Mouse (Mus musculus): ENCODE results near the gene Sh2d6. TPM values are rescaled to one million over a fixed set of nuclear protein-coding genes. Genes with fewer than 3 reads are reported as not detected.

The Sh2d6 gene
- total RNA-seq, 2 experiments from 2014 or later, result 1.00 to 1.3 TPM

Other genes starting within 250 kb of the Sh2d6 start
- not detected for gene Sftpb, start 217.1 kb downstream of the Sh2d6 start, total RNA-seq (2021)
- gene Usp39, start 176.5 kb downstream of the Sh2d6 start, total RNA-seq (2021), result 10 to 100 TPM; 18.6 to 20.3 TPM
- gene 0610030E20Rik, start 174.4 kb downstream of the Sh2d6 start, total RNA-seq (2021), result 10 to 100 TPM; 11.2 to 12.8 TPM
- gene Tmem150a, start 166.3 kb downstream of the Sh2d6 start, total RNA-seq (2021), result 10 to 100 TPM; 14.8 to 17.3 TPM
- gene Rnf181, start 154.8 kb downstream of the Sh2d6 start, total RNA-seq (2021), result 10 to 100 TPM; 23.8 to 28.8 TPM
- gene Vamp5, start 141.2 kb downstream of the Sh2d6 start, total RNA-seq (2021), result 10 to 100 TPM; 97.2 to 99.9 TPM
- gene Vamp8, start 131.0 kb downstream of the Sh2d6 start, total RNA-seq (2021), result 10 to 100 TPM; 44.2 to 49.7 TPM
- 10 to 100 TPM; 12.3 to 16.4 TPM for gene Ggcx, start 107.4 kb downstream of the Sh2d6 start, total RNA-seq (2021)
- gene Mat2a, start 82.1 kb downstream of the Sh2d6 start, total RNA-seq (2021), result 100 to 1,000 TPM; 113 to 118 TPM
- gene Capg, start 22.7 kb upstream of the Sh2d6 start, total RNA-seq (2021), result 10 to 100 TPM in 1 of 2 experiments, 1 to 10 TPM in 1; 8.1 to 10.5 TPM
- gene Elmod3, start 76.7 kb upstream of the Sh2d6 start, total RNA-seq (2021), result 1 to 10 TPM; 8.6 to 9.3 TPM
- gene Retsat, start 76.8 kb upstream of the Sh2d6 start, total RNA-seq (2021), result 10 to 100 TPM; 55.9 to 73.4 TPM
- gene Tgoln1, start 95.3 kb upstream of the Sh2d6 start, total RNA-seq (2021), result 10 to 100 TPM; 20.6 to 22.9 TPM

Data from gastrocnemius, postnatal 25 days (tissue).